Mouse (Mus musculus) adipocyte (in vitro differentiated cells): Measurements from ENCODE around the gene Uqcc3.
A peak's percentile ranks its signal among the peaks of the same experiment; 100 is the strongest.
"Not testable (repeated sequence)": the region's sequence is repeated elsewhere in the genome, so short reads cannot be mapped to it uniquely, and the experiment has no call there.

ENCODE experiments used
- DNase-seq: peaks from one replicate; pipeline ENCODE4 v3.0.0-alpha.2; 2016; ENCODE audit warnings: low spot score

The Uqcc3 gene

GRCm38 (mm10) chr19:8850402-8850901, 30.3 kb downstream of the Uqcc3 start, which contains the start of gene Lrrn4cl:
TSS of gene Lrrn4cl (plus strand) at chr19:8850768.
- peak; percentile 77 for DNase-seq

GRCm38 (mm10) chr19:8848356-8848755, 32.4 kb downstream of the Uqcc3 start:
- DNase-seq = no peak

- peak; percentile 99 for DNase-seq
Observed at GRCm38 (mm10) chr19:8844371-8845129, 36.2 kb downstream of the Uqcc3 start.

GRCm38 (mm10) chr19:8842961-8843360, 37.8 kb downstream of the Uqcc3 start:
- peak; percentile 48 for DNase-seq

GRCm38 (mm10) chr19:8841012-8841411, 39.7 kb downstream of the Uqcc3 start:
- no peak for DNase-seq

GRCm38 (mm10) chr19:8839908-8840791, 40.6 kb downstream of the Uqcc3 start:
- DNase-seq = no peak

GRCm38 (mm10) chr19:8839103-8839907, 41.4 kb downstream of the Uqcc3 start, which contains the start of gene Gng3:
TSS of gene Gng3 (minus strand) at chr19:8839194.
- no peak for DNase-seq

GRCm38 (mm10) chr19:8838041-8838730, 42.5 kb downstream of the Uqcc3 start:
- no peak for DNase-seq

- DNase-seq = no peak
Observed at GRCm38 (mm10) chr19:8837251-8837791, 43.4 kb downstream of the Uqcc3 start, which contains the start of gene Bscl2. TSS of gene Bscl2 (plus strand) at chr19:8837467.

GRCm38 (mm10) chr19:8836327-8836726, 44.4 kb downstream of the Uqcc3 start:
- not testable (repeated sequence) for DNase-seq

- no peak for DNase-seq
Observed at GRCm38 (mm10) chr19:8832971-8833370, 47.8 kb downstream of the Uqcc3 start.

GRCm38 (mm10) chr19:8831262-8831661, 49.5 kb downstream of the Uqcc3 start:
- DNase-seq = no peak

- no peak for DNase-seq
Observed at GRCm38 (mm10) chr19:8830664-8831063, 50.1 kb downstream of the Uqcc3 start.
